8 mouse cellular contexts compared by ENCODE assay signal in the genomic region with DNA sequence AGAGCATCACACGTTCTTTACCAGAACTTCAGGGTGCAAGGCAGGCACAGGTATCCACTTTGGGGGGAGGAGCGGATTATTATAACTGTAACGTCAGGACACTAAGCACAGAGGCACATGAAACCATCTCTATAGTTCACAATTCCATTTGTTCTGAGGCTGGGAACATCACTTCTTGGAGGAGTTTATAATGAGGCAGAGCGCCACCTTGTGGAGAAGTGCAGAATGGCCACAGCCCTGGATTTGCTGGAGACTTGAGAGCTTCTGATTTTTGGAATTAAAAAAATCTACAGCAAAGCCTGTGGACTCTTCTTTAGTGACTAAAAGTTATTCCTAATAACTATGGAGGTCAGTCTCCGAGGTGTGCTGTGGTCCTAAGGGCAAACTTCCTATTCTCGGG. TPM values are rescaled to one million over a fixed set of nuclear protein-coding genes. Genes with fewer than 3 reads are reported as not detected.
DNase-seq lines count a peak whose midpoint lies in the region; TF ChIP-seq lines count a peak whose summit lies in the region.
"Had no signal": no experiment of that assay in that cellular context is flagged by ENCODE, and none has a peak within 500 bp of the region (broad histone marks: within the 10 kb centered on the region; RNA-seq: fewer than 3 reads in every experiment).

No protein-coding gene starts in this region.

- no peak for TF ChIP-seq POLR2A in spleen, adult 2 months (IDR thresholded peaks at IDR 0.05; ENCODE audit: low read depth, low read length)

- H3K27me3 ChIP-seq in spleen, adult 2 months (ENCODE audit: control insufficient read depth, insufficient read depth, low read length) = no peaks in the 10 kb centered on the region

- H3K4me3 ChIP-seq in layer of hippocampus, adult 2 months = no peak overlapping the region
- no peak overlapping the region for H3K4me3 ChIP-seq in spleen, adult 2 months (ENCODE audit: extremely low read depth, insufficient read depth, insufficient read length)
- H3K4me3 ChIP-seq: limb, embryonic 12.5 days had no signal

- no peak overlapping the region for H3K27ac ChIP-seq in layer of hippocampus, adult 2 months
- H3K27ac ChIP-seq in spleen, adult 2 months (ENCODE audit: insufficient read depth, low read length) = no peak overlapping the region
- H3K27ac ChIP-seq: limb, embryonic 12.5 days had no signal

- H3K4me1 ChIP-seq in spleen, adult 2 months (ENCODE audit: control insufficient read depth, insufficient read depth, insufficient read length) = no peaks in the 10 kb centered on the region

- DNase-seq in A20 (ENCODE audit: low read depth, low spot score) = peak; percentile 47
- DNase-seq in CD8-positive naive resting alpha-beta T cell, adult 2 months (ENCODE audit: low read depth in 2 of 2, low spot score in 2 of 2) = peak; percentile 40 to 55
- DNase-seq in brain, adult 2 months (ENCODE audit: low read depth, low spot score) = peak; percentile 83
- DNase-seq in forelimb bud, embryonic 11.5 days (ENCODE audit: low read depth, low spot score) = peak; percentile 75
- DNase-seq in layer of hippocampus, adult 2 months (ENCODE audit: low spot score in 2 of 2) = peak; percentile 30 to 77
- DNase-seq in lung, postnatal 10 days = peak; percentile 78
- peak in 1 of 2 experiments; percentile 22 for DNase-seq in spleen, adult 2 months (ENCODE audit: low read depth in 1 of 2, low spot score in 2 of 2)

- TF ChIP-seq CTCF in layer of hippocampus, adult 2 months (conservative IDR thresholded peaks at IDR 0.05) = peak; percentile 98
- TF ChIP-seq CTCF in spleen, adult 2 months (IDR thresholded peaks at IDR 0.05; ENCODE audit: extremely low read depth, insufficient read depth, insufficient read length, insufficient replicate concordance) = peak; percentile 70; the same call in 1 of the 2 replicates

- 45% methylated on average over 6 of the region's 6 CpGs for WGBS in spleen, adult 2 months

- H3K36me3 ChIP-seq in spleen, adult 2 months (ENCODE audit: control insufficient read depth, insufficient read depth, low read length) = no peaks in the 10 kb centered on the region
- H3K36me3 ChIP-seq: limb, embryonic 12.5 days had no signal

RNA-seq across cellular contexts. Expression of gene Anxa2, which starts 49.1 kb away (rescaled TPM):
- total RNA-seq in layer of hippocampus, adult 2 months (2021) = 1 to 10 TPM; 8.8 to 9.6 TPM
- 50.9 and 55.9 TPM in 2 replicates for polyA plus RNA-seq in spleen, adult 2 months (2012; rRNA removed)
